Mouse (Mus musculus) embryonic fibroblast, embryonic 13.5 days (primary cell): ENCODE results near the gene Rnase12.

Experiments
- CTCF ChIP-seq: IDR thresholded peaks from 2 replicates; pipeline ENCODE4 v1.5.1; 2011; ENCODE audit warnings: mild to moderate bottlenecking, control low read depth, low read length, moderate library complexity, borderline replicate concordance; ENCODE audit not compliant: insufficient read depth
- POLR2A ChIP-seq: IDR thresholded peaks from 2 replicates; pipeline ENCODE4 v1.6.1; 2011; ENCODE audit warnings: low read depth, mild to moderate bottlenecking, control low read depth, low read length, moderate library complexity

DNA sequence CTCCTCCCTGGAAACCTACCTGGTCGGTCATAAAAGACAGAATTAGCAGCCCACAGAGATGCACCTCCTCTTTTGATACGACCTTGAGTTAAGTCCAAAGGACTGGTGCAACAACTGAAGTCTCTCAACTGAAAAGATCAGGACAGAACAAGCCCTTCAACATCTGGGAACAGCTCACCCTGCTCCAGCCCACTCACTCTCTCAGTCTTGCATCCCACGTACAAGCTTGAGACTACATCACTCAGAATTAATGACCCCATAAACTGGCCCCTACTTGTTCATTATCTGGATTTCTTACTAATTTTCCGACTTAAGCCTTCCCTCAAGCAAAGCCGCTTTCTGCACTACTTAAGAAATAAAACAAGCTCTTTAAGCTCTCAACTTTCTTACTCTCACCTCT, 4.3 kb downstream of the Rnase12 start:
- TF ChIP-seq CTCF = no peak
- TF ChIP-seq POLR2A = no peak
